Comparison of ENCODE assay signal across 15 mouse cellular contexts in genomic region chr9:102912516-102913035, GRCm38 (mm10).
"Had no signal": no experiment of that assay in that cellular context is flagged by ENCODE, and none has a peak within 500 bp of the region (broad histone marks: within the 10 kb centered on the region; RNA-seq: fewer than 3 reads in every experiment).

No protein-coding gene starts in this region.

- H3K27ac ChIP-seq: left cerebral cortex, adult 2 months; limb, embryonic 15.5 days; liver, embryonic 12.5 days; macrophage; midbrain, embryonic 15.5 days; neural tube, embryonic 12.5 days; stomach, embryonic 15.5 days had no signal

- H3K4me3 ChIP-seq: left cerebral cortex, adult 2 months; limb, embryonic 15.5 days; liver, embryonic 12.5 days; megakaryocyte, embryonic 14.5 days; midbrain, embryonic 15.5 days; neural tube, embryonic 12.5 days; stomach, embryonic 15.5 days had no signal

- H3K27me3 ChIP-seq: limb, embryonic 15.5 days; liver, embryonic 12.5 days; megakaryocyte, embryonic 14.5 days; midbrain, embryonic 15.5 days; neural tube, embryonic 12.5 days; stomach, embryonic 15.5 days had no signal

- H3K4me1 ChIP-seq: limb, embryonic 15.5 days; liver, embryonic 12.5 days; megakaryocyte, embryonic 14.5 days; midbrain, embryonic 15.5 days; neural tube, embryonic 12.5 days; stomach, embryonic 15.5 days had no signal

- ATAC-seq: intestine, embryonic 16.5 days; liver, embryonic 12.5 days; midbrain, embryonic 15.5 days had no signal

- DNase-seq: kidney, adult 8-10 months; kidney, postnatal 25 days; retina, postnatal 1 day; right cerebral cortex, postnatal 14 days; thymus, postnatal 36 days had no signal

- H3K9me3 ChIP-seq: limb, embryonic 15.5 days; liver, embryonic 12.5 days; midbrain, embryonic 15.5 days; neural tube, embryonic 12.5 days; stomach, embryonic 15.5 days had no signal

- H3K4me2 ChIP-seq: limb, embryonic 15.5 days; liver, embryonic 12.5 days; midbrain, embryonic 11.5 days; midbrain, embryonic 15.5 days; neural tube, embryonic 12.5 days; stomach, embryonic 15.5 days had no signal

- H3K9ac ChIP-seq: limb, embryonic 15.5 days; liver, embryonic 12.5 days; midbrain, embryonic 15.5 days; neural tube, embryonic 12.5 days; stomach, embryonic 15.5 days had no signal
